Mouse (Mus musculus): ENCODE measurements around the gene Galc. TPM values are rescaled to one million over a fixed set of nuclear protein-coding genes. Genes with fewer than 3 reads are reported as not detected.

Gene Galc
- total RNA-seq (2021) = 10 to 100 TPM; 13.4 to 15.9 TPM
- long read RNA-seq, experiment 1, partial matches to known transcripts = 0 of 4 reads
- long read RNA-seq, experiment 1, other reads (novel, unspliced or antisense) = 0 of 4 reads
- long read RNA-seq, experiment 2, partial matches to known transcripts = 0 of 3 reads
- long read RNA-seq, experiment 2, other reads (novel, unspliced or antisense) = 2 of 3 reads

DNA sequence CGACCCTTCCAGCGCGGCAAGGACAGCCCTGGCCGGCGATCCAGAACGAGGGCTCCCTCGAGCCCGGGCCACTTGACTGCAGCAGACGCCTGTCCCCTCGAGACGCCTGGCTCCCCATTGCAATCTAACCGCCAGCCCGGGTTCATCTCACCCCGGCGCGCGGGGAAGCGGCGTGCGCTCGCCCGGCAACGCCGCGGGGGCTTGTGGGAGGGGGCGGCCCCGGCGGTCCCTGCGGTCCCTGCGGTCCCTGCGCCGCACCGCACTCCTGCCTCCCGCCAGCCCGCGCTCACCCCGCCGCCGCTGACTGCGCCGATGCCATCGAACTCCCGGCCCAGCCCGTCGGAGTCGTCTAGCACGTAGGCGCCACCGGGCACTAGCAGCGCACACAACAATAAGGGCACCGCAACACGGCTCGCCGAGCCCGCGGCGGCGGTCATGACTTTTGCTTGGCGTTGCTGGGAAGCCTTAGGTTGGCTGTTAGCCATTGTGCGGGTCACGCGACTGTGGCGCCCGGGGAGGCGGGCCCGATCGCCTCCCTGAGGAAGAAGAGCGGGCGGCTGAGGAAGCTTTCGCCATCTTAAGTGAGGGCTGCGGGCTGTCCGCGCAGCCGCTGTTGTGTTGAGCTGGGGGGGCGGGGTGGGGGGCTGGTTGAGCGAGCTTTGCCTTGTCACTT lies at the start of gene Galc:
Gene Galc (minus strand): TSS at position 615 of the 673 bp plus-strand sequence.
- peak; percentile 91 for DNase-seq (ENCODE audit: low spot score in 2 of 2)

- DNase-seq (ENCODE audit: low spot score in 2 of 2) = no peak
Measured at GRCm38 (mm10) chr12:98307179-98307915, 48.1 kb upstream of the Galc start.

DNA sequence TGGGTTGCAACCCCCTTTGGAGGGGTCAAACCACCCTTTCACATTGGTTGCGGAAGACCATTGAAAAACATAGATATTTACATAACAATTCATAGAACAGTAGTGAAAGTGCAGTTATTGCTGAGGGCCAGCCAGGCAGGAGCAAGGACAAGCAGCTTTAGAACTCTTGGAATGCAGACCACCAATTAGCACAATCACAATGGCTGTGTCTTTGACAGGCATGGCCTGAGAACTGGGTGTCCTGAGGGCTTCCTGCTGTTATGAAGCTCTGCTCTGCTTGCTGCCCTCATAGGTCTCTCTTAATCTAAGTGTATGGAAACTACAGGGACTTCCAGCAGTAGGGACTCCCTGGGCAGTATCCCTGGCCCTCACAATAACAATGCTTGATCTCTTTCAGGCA lies 43.8 kb upstream of the Galc start:
- DNase-seq (ENCODE audit: low spot score in 2 of 2) = no peak

DNA sequence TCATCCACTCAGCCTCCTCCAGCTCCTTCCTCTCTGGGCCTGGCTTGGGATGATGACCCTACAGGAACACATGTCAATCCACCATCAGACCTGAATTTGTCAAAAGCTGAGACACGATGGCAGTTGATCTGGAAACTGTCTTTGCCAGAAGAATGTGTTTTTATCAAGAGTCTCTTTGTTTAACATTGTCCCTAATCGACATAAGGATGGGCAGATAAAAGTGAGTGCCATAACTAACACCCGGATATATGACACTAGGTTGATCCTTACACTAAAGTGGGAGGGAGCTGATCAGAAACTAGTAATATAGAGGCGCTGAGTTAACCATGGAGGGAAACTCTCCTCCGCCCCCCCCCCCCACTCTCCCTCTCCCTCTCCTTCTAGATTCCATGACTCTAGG lies 42.7 kb upstream of the Galc start:
- DNase-seq (ENCODE audit: low spot score in 2 of 2) = no peak

- DNase-seq (ENCODE audit: low spot score in 2 of 2) = no peak
Measured at GRCm38 (mm10) chr12:98294241-98294640, 35.0 kb upstream of the Galc start.

DNA sequence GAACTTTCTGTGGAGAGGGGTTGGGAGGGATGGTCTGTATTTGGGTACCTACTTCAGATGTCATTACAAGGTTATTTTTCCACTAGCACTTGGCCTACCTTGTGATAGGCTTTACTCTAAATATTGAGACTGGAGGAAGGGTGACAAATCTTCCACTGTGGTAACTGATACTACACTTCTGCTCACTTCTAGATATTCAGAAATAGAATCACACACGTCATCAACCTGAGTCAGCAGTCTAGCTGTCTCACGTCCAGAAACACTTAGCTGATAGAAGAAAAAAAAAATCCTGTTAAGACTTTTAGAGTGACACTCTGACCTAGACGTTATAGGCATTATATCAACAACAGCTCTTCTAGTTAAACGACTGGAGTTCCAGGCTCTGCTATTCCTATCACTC lies 33.0 kb upstream of the Galc start:
- DNase-seq (ENCODE audit: low spot score in 2 of 2) = no peak

DNA sequence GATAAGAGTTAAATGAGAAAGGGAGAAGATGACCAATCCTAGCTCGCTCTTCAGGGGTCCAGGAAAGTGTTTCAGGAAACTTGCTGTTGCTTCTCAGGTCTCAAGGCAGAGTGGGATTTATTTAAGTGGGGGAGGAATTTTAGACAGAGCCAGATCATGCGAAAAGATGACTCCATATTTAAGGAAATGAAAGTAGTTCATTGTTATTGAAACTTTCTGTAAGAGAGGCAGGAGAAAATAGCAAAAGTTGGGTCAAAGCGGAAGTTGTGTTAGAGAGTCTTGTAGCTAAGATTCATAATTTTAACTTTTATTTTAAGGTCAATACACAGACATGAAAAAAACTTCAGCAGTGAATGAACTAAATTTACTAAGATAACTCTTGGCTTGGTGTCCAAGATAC lies 31.2 kb upstream of the Galc start:
- DNase-seq (ENCODE audit: low spot score in 2 of 2) = no peak

DNA sequence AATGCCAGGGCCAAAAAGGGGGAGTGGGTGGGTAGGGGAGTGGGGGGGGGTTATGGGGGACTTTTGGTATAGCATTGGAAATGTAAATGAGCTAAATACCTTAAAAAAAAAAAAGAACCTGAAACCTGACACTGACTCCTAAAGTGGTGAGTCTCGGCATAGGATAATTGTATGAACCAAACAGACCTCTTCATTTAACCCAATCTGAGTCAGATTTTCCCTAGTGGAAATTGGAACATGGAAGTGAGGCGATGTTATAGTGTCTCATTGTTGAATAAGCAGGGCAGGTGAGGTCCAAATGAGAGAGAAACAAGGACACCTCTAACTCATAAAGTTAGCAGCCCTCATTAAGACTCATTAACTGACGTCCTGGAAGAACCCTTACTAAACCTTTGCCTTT lies 25.2 kb upstream of the Galc start:
- no peak for DNase-seq (ENCODE audit: low spot score in 2 of 2)

GRCm38 (mm10) chr12:98283487-98283860 lies 24.2 kb upstream of the Galc start:
- no peak for DNase-seq (ENCODE audit: low spot score in 2 of 2)

- peak in 1 of 2 experiments; percentile 24 for DNase-seq (ENCODE audit: low spot score in 2 of 2)
Measured at GRCm38 (mm10) chr12:98282776-98283486, 23.7 kb upstream of the Galc start.

DNA sequence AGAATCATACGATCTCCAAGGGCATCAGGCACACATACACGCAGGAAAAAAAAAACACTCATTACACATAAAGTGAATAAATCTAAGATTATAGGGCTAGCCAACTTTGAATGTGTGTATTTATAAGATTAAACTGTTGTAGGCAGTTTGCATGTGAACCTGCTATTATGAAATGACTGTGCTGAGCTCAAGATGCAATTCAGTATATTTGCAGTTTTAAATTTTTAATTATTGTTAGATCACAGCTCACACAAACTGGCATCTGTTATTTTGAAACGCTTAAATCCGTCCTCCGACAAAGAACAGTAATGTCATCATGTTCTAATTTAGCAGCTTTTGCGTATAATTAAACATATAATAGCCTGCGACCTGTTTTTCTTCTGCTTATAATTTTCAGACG lies 21.7 kb upstream of the Galc start:
- DNase-seq (ENCODE audit: low spot score in 2 of 2) = no peak

- peak; percentile 44 for DNase-seq (ENCODE audit: low spot score in 2 of 2)
Measured at GRCm38 (mm10) chr12:98280530-98280929, 21.3 kb upstream of the Galc start.

DNA sequence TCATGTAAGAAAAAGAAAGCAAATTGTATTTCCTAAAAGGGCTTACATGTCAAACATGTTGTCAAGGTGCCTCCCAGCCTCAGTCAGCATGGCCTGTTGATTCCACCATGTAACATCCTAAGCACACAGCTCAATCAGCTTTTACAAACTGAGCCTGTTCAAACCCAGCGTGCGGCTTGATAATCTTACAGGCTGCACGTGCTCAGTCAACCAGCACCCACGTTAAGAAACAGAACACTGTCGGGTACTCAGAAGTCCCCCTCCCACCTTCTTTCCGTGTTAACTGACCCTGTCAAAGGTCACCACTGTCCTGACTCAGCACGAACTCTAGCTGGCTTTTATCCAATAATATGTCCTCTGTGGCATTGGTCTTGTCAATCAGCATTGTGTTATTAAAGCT lies 13.2 kb upstream of the Galc start:
- no peak for DNase-seq (ENCODE audit: low spot score in 2 of 2)

DNA sequence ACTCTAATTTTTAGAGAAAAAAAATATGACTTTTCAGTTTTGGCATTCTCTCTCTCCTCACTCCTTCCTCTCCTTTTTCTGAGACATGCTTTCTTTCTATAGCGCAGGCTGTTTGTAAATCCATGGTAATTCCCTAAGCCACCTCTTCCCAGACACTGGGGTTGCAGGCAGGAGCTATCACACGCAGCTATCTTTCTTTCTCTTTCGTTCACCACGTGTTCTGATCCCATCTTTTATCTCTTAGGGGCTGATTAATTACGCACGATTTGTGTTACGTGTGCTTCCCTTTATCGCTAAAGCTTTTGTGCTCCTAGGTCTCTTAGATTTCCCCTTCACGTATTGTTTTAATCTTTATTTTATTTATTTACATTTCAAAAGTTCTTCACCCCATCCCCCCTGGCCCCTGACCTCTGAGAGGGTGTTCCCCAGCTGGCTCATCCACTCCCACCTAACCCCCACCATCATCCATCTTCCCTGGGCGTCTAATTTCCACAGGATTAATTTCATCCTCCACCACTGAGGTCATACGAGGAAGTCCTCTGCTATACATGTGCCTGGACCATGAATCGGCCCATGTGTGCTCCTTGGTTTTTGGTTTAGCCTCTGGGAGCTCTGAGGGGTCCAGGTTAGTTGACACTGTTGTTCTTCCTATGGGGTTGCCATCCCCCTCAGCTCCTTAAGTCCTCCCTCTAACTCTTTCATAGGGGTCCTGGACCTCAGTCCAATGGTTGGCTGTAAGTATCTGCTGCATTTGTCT lies 11.7 kb upstream of the Galc start:
- no peak for DNase-seq (ENCODE audit: low spot score in 2 of 2)

GRCm38 (mm10) chr12:98269791-98270745 lies 10.8 kb upstream of the Galc start:
- DNase-seq (ENCODE audit: low spot score in 2 of 2) = no peak

DNA sequence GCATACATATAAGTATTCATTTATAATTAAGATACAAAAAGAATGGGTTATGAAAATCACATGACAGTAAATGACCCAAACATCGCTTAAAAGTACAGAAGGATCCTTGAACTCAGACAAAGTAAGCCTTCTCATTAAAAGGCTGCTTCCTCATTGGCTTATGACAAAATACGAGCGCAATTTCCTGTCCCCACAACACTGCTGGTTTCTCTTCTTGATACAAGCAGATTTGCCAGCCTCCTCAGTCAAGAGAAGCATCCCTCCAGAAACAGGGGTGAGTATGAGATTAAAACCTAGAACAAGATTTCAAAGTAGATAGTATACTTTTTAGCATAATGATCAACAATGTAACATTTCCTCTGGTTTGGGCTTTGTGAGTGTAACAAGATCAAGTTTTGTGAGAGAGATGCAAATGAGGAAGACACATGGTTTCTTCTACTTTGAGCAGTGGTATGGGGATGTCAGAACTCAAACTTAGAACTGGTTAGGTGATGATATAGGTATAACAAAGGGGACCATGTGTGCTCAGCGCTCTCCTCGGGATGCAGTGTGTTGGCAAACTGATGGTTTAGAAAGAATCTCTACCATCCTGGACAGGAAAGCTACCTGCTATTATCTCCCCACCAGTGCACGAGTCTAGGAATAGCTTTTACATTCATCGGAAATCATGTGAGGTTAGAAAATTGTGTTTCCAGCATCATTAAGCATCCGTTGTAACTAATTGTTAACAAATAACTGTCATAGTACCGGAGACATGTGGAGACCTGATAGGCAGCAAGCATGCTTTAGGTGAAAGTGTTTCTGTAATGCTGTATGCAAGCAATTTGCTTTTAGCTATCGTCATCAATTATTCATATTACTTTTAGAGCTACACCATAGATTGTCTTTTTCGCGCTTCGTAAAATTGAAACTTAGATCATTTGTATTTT lies 9.4 kb upstream of the Galc start, which contains the start of gene Gpr65:
Gene Gpr65 (plus strand): TSS at position 195 of the 929 bp plus-strand sequence.
- no peak for DNase-seq (ENCODE audit: low spot score in 2 of 2)

DNA sequence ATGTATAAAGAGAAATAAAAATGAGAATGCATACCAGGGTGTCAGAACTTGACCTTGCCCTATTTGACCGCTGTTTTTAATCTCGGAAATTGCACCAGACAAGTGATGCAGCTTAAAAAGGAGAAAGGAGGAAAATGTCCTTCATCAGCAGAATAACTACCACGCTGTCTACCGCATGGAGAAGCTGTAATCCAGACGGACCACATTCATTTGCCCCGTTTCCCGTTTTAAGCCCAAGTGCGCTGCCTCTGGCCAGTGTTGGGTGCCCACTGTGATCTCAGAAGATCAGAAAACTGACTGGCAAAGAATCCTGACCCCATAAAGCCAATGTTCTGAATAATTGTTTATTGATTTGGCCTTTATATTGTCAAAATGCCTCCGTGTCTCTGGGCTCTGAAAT lies 6.4 kb upstream of the Galc start:
- no peak for DNase-seq (ENCODE audit: low spot score in 2 of 2)

DNA sequence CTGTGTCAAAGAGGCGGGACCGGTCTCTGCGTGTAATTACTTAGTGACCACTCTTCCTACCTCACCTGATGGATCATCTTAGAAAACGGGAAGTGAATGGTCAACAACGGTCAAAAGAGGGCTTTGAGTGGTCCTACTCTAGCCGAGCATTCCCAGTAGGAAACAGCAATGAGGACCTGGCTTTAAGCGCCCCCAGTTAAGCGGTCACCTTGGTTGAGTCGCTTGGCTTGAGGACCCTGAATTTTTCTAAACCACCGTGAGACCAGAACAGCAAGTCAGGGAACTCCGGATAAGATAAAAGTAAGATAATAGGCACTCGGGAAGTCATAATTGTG lies 226 bp upstream of the Galc start:
- DNase-seq (ENCODE audit: low spot score in 2 of 2) = no peak

DNA sequence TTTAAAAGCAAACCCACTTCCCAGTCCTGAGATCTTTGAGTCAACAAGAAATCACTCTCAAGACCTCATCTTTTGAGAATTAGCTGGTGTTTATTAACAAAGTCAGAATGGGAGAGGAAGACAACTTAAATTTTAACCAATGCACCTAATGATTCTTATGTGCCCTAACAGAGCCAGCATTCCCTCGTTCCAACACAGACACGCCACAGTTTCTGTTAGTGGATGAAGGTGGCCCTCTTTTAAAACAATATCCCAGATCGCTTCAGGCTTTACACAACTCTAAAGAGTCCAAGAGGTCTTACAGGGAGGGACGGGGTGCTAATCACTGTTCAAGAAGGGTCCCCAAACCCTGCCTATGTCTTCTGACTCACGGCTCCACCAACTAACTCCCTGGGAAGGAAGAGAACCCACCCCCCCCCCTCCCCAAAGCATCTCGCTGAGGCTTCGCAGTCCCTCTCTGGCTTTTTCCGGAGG lies 851 bp downstream of the Galc start:
- no peak for DNase-seq (ENCODE audit: low spot score in 2 of 2)
